Mouse (Mus musculus): ENCODE measurements around the gene Plin4. TPM values are rescaled to one million over a fixed set of nuclear protein-coding genes. Genes with fewer than 3 reads are reported as not detected.
"Not testable (repeated sequence)": the region's sequence is repeated elsewhere in the genome, so short reads cannot be mapped to it uniquely, and the experiment has no call there.

The Plin4 gene
- polyA plus RNA-seq, 1 experiment from 2014 or later: 0.23 TPM

GRCm38 (mm10) chr17:56107736-56108135 lies 1.9 kb downstream of the Plin4 start:
- no peaks in the 10 kb centered on the region for H3K36me3 ChIP-seq (ENCODE audit: control insufficient read depth, insufficient read depth, low read length)
- no peak for ATAC-seq
- peaks cover 8% of the 10 kb centered on the region; the same call in 1 of the 2 replicates for H3K4me1 ChIP-seq (ENCODE audit: control insufficient read depth, insufficient read depth, low read length)
- 76% methylated on average over 2 of the region's 2 CpGs for WGBS
- H3K27me3 ChIP-seq (replicated peaks; ENCODE audit: control insufficient read depth, insufficient read depth, low read length): no peaks in the 10 kb centered on the region
- H3K4me2 ChIP-seq (ENCODE audit: low read depth, low read length): no peak overlapping the region
- no peaks in the 10 kb centered on the region for H3K9me3 ChIP-seq (ENCODE audit: control insufficient read depth, low read length)
- H3K9ac ChIP-seq (ENCODE audit: low read depth, low read length): no peak overlapping the region
- no peak overlapping the region for H3K27ac ChIP-seq (ENCODE audit: low read length)
- no peak overlapping the region for H3K4me3 ChIP-seq (ENCODE audit: low read length)

- Histone ChIP-seq H3K36me3 (ENCODE audit: control insufficient read depth, insufficient read depth, low read length) (peaks cover 5% of the 10 kb centered on the region), H3K9me3 (ENCODE audit: control insufficient read depth, low read length) (no peaks in the 10 kb centered on the region), H3K27me3 (replicated peaks; ENCODE audit: control insufficient read depth, insufficient read depth, low read length) (no peaks in the 10 kb centered on the region), H3K4me1 (ENCODE audit: control insufficient read depth, insufficient read depth, low read length) (peaks cover 8% of the 10 kb centered on the region; the same call in 1 of the 2 replicates), H3K4me2 (ENCODE audit: low read depth, low read length) (no peak overlapping the region), H3K9ac (ENCODE audit: low read depth, low read length) (no peak overlapping the region), H3K4me3 (ENCODE audit: low read length) (no peak overlapping the region), H3K27ac (ENCODE audit: low read length) (no peak overlapping the region)
- WGBS: 68% methylated on average over 4 of the region's 4 CpGs
- no peak for ATAC-seq
Measured at GRCm38 (mm10) chr17:56106981-56107380, 2.6 kb downstream of the Plin4 start.

- not testable (repeated sequence) for H3K9me3 ChIP-seq (ENCODE audit: control insufficient read depth, low read length); H3K27ac ChIP-seq (ENCODE audit: low read length); H3K4me3 ChIP-seq (ENCODE audit: low read length); H3K4me2 ChIP-seq (ENCODE audit: low read depth, low read length); ATAC-seq; H3K27me3 ChIP-seq (replicated peaks; ENCODE audit: control insufficient read depth, insufficient read depth, low read length); H3K36me3 ChIP-seq (ENCODE audit: control insufficient read depth, insufficient read depth, low read length); H3K4me1 ChIP-seq (ENCODE audit: control insufficient read depth, insufficient read depth, low read length); H3K9ac ChIP-seq (ENCODE audit: low read depth, low read length)
- WGBS: 94% methylated on average over 4 of the region's 4 CpGs
Measured at GRCm38 (mm10) chr17:56106436-56106835, 3.2 kb downstream of the Plin4 start.

- H3K4me3 ChIP-seq (ENCODE audit: low read length); H3K9me3 ChIP-seq (ENCODE audit: control insufficient read depth, low read length); H3K36me3 ChIP-seq (ENCODE audit: control insufficient read depth, insufficient read depth, low read length); ATAC-seq; H3K4me1 ChIP-seq (ENCODE audit: control insufficient read depth, insufficient read depth, low read length); H3K9ac ChIP-seq (ENCODE audit: low read depth, low read length); H3K27ac ChIP-seq (ENCODE audit: low read length); H3K4me2 ChIP-seq (ENCODE audit: low read depth, low read length); H3K27me3 ChIP-seq (replicated peaks; ENCODE audit: control insufficient read depth, insufficient read depth, low read length): not testable (repeated sequence)
- WGBS: 85% methylated on average over 2 of the region's 5 CpGs
Measured at GRCm38 (mm10) chr17:56104821-56105220, 4.8 kb downstream of the Plin4 start.

GRCm38 (mm10) chr17:56103465-56104285 lies 5.9 kb downstream of the Plin4 start:
- 94% methylated on average over 8 of the region's 8 CpGs for WGBS
- no peak for ATAC-seq
- H3K4me1 ChIP-seq (ENCODE audit: control insufficient read depth, insufficient read depth, low read length): peaks cover 2% of the 10 kb centered on the region; the same call in 1 of the 2 replicates
- H3K9me3 ChIP-seq (ENCODE audit: control insufficient read depth, low read length): no peaks in the 10 kb centered on the region
- H3K9ac ChIP-seq (ENCODE audit: low read depth, low read length): no peak overlapping the region
- no peak overlapping the region for H3K4me2 ChIP-seq (ENCODE audit: low read depth, low read length)
- H3K4me3 ChIP-seq (ENCODE audit: low read length): no peak overlapping the region
- H3K27me3 ChIP-seq (replicated peaks; ENCODE audit: control insufficient read depth, insufficient read depth, low read length): no peaks in the 10 kb centered on the region
- H3K27ac ChIP-seq (ENCODE audit: low read length): no peak overlapping the region
- H3K36me3 ChIP-seq (ENCODE audit: control insufficient read depth, insufficient read depth, low read length): peaks cover 8% of the 10 kb centered on the region

GRCm38 (mm10) chr17:56102927-56103326 lies 6.7 kb downstream of the Plin4 start:
- H3K9me3 ChIP-seq (ENCODE audit: control insufficient read depth, low read length): no peaks in the 10 kb centered on the region
- H3K27me3 ChIP-seq (replicated peaks; ENCODE audit: control insufficient read depth, insufficient read depth, low read length): no peaks in the 10 kb centered on the region
- no peak overlapping the region for H3K4me2 ChIP-seq (ENCODE audit: low read depth, low read length)
- WGBS: 90% methylated on average over 9 of the region's 9 CpGs
- H3K36me3 ChIP-seq (ENCODE audit: control insufficient read depth, insufficient read depth, low read length): peaks cover 12% of the 10 kb centered on the region
- H3K27ac ChIP-seq (ENCODE audit: low read length): no peak overlapping the region
- H3K9ac ChIP-seq (ENCODE audit: low read depth, low read length): no peak overlapping the region
- H3K4me3 ChIP-seq (ENCODE audit: low read length): no peak overlapping the region
- no peak for ATAC-seq
- H3K4me1 ChIP-seq (ENCODE audit: control insufficient read depth, insufficient read depth, low read length): no peaks in the 10 kb centered on the region

GRCm38 (mm10) chr17:56102158-56102557 lies 7.4 kb downstream of the Plin4 start:
- H3K9ac ChIP-seq (ENCODE audit: low read depth, low read length): no peak overlapping the region
- no peak overlapping the region for H3K4me2 ChIP-seq (ENCODE audit: low read depth, low read length)
- no peaks in the 10 kb centered on the region for H3K4me1 ChIP-seq (ENCODE audit: control insufficient read depth, insufficient read depth, low read length)
- no peaks in the 10 kb centered on the region for H3K9me3 ChIP-seq (ENCODE audit: control insufficient read depth, low read length)
- WGBS: 93% methylated on average over 5 of the region's 5 CpGs
- no peak for ATAC-seq
- H3K4me3 ChIP-seq (ENCODE audit: low read length): no peak overlapping the region
- H3K27ac ChIP-seq (ENCODE audit: low read length): no peak overlapping the region
- H3K27me3 ChIP-seq (replicated peaks; ENCODE audit: control insufficient read depth, insufficient read depth, low read length): no peaks in the 10 kb centered on the region
- H3K36me3 ChIP-seq (ENCODE audit: control insufficient read depth, insufficient read depth, low read length): peaks cover 12% of the 10 kb centered on the region

GRCm38 (mm10) chr17:56100811-56101210 lies 8.8 kb downstream of the Plin4 start:
- WGBS: 90% methylated on average over 3 of the region's 3 CpGs
- no peaks in the 10 kb centered on the region for H3K4me1 ChIP-seq (ENCODE audit: control insufficient read depth, insufficient read depth, low read length)
- ATAC-seq: no peak

GRCm38 (mm10) chr17:56098711-56099572 lies 10.7 kb downstream of the Plin4 start:
- Histone ChIP-seq H3K9ac (ENCODE audit: low read depth, low read length) (no peak overlapping the region), H3K4me2 (ENCODE audit: low read depth, low read length) (no peak overlapping the region), H3K4me1 (ENCODE audit: control insufficient read depth, insufficient read depth, low read length) (no peaks in the 10 kb centered on the region), H3K27ac (ENCODE audit: low read length) (no peak overlapping the region), H3K9me3 (ENCODE audit: control insufficient read depth, low read length) (no peaks in the 10 kb centered on the region), H3K27me3 (replicated peaks; ENCODE audit: control insufficient read depth, insufficient read depth, low read length) (no peaks in the 10 kb centered on the region), H3K36me3 (ENCODE audit: control insufficient read depth, insufficient read depth, low read length) (peaks cover 12% of the 10 kb centered on the region), H3K4me3 (ENCODE audit: low read length) (no peak overlapping the region)
- whole genome bisulfite sequencing: 92% methylated on average over 15 of the region's 15 CpGs
- no peak for ATAC-seq

More at GRCm38 (mm10) chr17:56100811-56101210, 8.8 kb downstream of the Plin4 start:
- H3K27me3 ChIP-seq (replicated peaks; ENCODE audit: control insufficient read depth, insufficient read depth, low read length): no peaks in the 10 kb centered on the region
- H3K9ac ChIP-seq (ENCODE audit: low read depth, low read length): no peak overlapping the region
- no peak overlapping the region for H3K4me2 ChIP-seq (ENCODE audit: low read depth, low read length)
- H3K4me3 ChIP-seq (ENCODE audit: low read length): no peak overlapping the region
- no peaks in the 10 kb centered on the region for H3K9me3 ChIP-seq (ENCODE audit: control insufficient read depth, low read length)
- H3K36me3 ChIP-seq (ENCODE audit: control insufficient read depth, insufficient read depth, low read length): peaks cover 12% of the 10 kb centered on the region
- no peak overlapping the region for H3K27ac ChIP-seq (ENCODE audit: low read length)

Measured in intestine, embryonic 16.5 days (tissue).